Mouse (Mus musculus) forebrain, embryonic 10.5 days (tissue): ENCODE data around the gene Fam49a. TPM values are rescaled to one million over a fixed set of nuclear protein-coding genes. Genes with fewer than 3 reads are reported as not detected.

Experiments used
- DNase-seq: peaks from one replicate; pipeline ENCODE4 v3.0.0-alpha.2; 2017; ENCODE audit warnings: low spot score; ENCODE audit errors: extremely low spot score
- H3K27ac ChIP-seq: fragments of 300-500 bp; sonication (generic); 2 replicates; pipeline ENCODE4 v1.5.1; 2016; ENCODE audit warnings: mild to moderate bottlenecking
- H3K27me3 ChIP-seq: fragments of 300-500 bp; sonication (generic); 2 replicates; pipeline ENCODE4 v1.6.1; 2016; ENCODE audit warnings: mild to moderate bottlenecking; ENCODE audit not compliant: poor library complexity, severe bottlenecking
- H3K36me3 ChIP-seq: fragments of 300-500 bp; sonication (generic); replicated peaks from 2 replicates; pipeline ENCODE4 v1.6.1; 2016; ENCODE audit warnings: mild to moderate bottlenecking, moderate library complexity
- H3K4me1 ChIP-seq: fragments of 300-500 bp; sonication (generic); 2 replicates; pipeline ENCODE4 v1.6.1; 2016
- H3K4me3 ChIP-seq: fragments of 300-500 bp; sonication (generic); 2 replicates; pipeline ENCODE4 v1.5.1; 2016; ENCODE audit warnings: mild to moderate bottlenecking, moderate library complexity
- H3K9me3 ChIP-seq: fragments of 300-500 bp; sonication (generic); 2 replicates; pipeline ENCODE4 v1.6.1; 2016; ENCODE audit warnings: mild to moderate bottlenecking, moderate library complexity
- WGBS: fragments of 180-500 bp; shearing (Covaris S2); methylation state at CpG from one replicate; pipeline ENCODE4 v1.1.7; 2016; 5-methylcytosine and 5-hydroxymethylcytosine counted together
- polyA plus RNA-seq: library from polyadenylated mRNA; unstranded; fragments of >200 nt; fragmentation: Nextera tagmentation; extraction: Ambion mirVana; gene quantifications from 2 replicates; pipeline ENCODE4 v1.2.1, GENCODE M21; 2016

Fam49a gene
- polyA plus RNA-seq, 1 experiment from 2014 or later, result 5.3 TPM

GRCm38 (mm10) chr12:12301149-12301548, 39.2 kb downstream of the Fam49a start:
- 90% methylated on average over 2 of the region's 2 CpGs for WGBS
- H3K27ac ChIP-seq, result no peak overlapping the region

GRCm38 (mm10) chr12:12301815-12302214, 39.9 kb downstream of the Fam49a start:
- no peaks in the 10 kb centered on the region for H3K9me3 ChIP-seq
- no peaks in the 10 kb centered on the region for H3K36me3 ChIP-seq
- H3K27ac ChIP-seq, result no peak overlapping the region
- H3K4me3 ChIP-seq, result no peak overlapping the region
- peaks cover 6% of the 10 kb centered on the region; the same call in 1 of the 2 replicates for H3K4me1 ChIP-seq
- no peaks in the 10 kb centered on the region for H3K27me3 ChIP-seq
- WGBS, result 54% methylated on average over 4 of the region's 4 CpGs
- DNase-seq, result no peak

More at GRCm38 (mm10) chr12:12301149-12301548, 39.2 kb downstream of the Fam49a start:
- Histone ChIP-seq H3K4me3 (no peak overlapping the region), H3K27me3 (no peaks in the 10 kb centered on the region), H3K4me1 (peaks cover 6% of the 10 kb centered on the region; the same call in 1 of the 2 replicates), H3K36me3 (no peaks in the 10 kb centered on the region), H3K9me3 (no peaks in the 10 kb centered on the region)
- DNase-seq, result no peak

- DNase-seq, result no peak
Measured at GRCm38 (mm10) chr12:12306214-12306613, 44.3 kb downstream of the Fam49a start.

GRCm38 (mm10) chr12:12306814-12307213, 44.9 kb downstream of the Fam49a start:
- Histone ChIP-seq H3K27me3 (no peaks in the 10 kb centered on the region), H3K4me1 (peaks cover 4% of the 10 kb centered on the region; the same call in 1 of the 2 replicates), H3K4me3 (no peak overlapping the region), H3K36me3 (no peaks in the 10 kb centered on the region), H3K9me3 (no peaks in the 10 kb centered on the region), H3K27ac (no peak overlapping the region)
- no peak for DNase-seq
- WGBS, result 88% methylated on average over 6 of the region's 6 CpGs

More at GRCm38 (mm10) chr12:12306214-12306613, 44.3 kb downstream of the Fam49a start:
- Histone ChIP-seq H3K27ac (no peak overlapping the region), H3K9me3 (no peaks in the 10 kb centered on the region), H3K4me3 (no peak overlapping the region), H3K36me3 (no peaks in the 10 kb centered on the region), H3K27me3 (no peaks in the 10 kb centered on the region), H3K4me1 (peaks cover 6% of the 10 kb centered on the region; the same call in 1 of the 2 replicates)
- 92% methylated on average over 3 of the region's 3 CpGs for WGBS

- 94% methylated on average over 8 of the region's 8 CpGs for WGBS
- Histone ChIP-seq H3K4me1 (0 out of 2 replicates have a peak, but pooled peaks cover 4% of the 10 kb centered on the region), H3K27me3 (no peaks in the 10 kb centered on the region), H3K9me3 (no peaks in the 10 kb centered on the region), H3K27ac (no peak overlapping the region), H3K4me3 (no peak overlapping the region), H3K36me3 (no peaks in the 10 kb centered on the region)
- DNase-seq, result no peak
Measured at GRCm38 (mm10) chr12:12307245-12307644, 45.3 kb downstream of the Fam49a start.

- Histone ChIP-seq H3K4me3 (no peak overlapping the region), H3K27ac (no peak overlapping the region), H3K9me3 (no peaks in the 10 kb centered on the region; the same call in 1 of the 2 replicates), H3K36me3 (no peaks in the 10 kb centered on the region), H3K27me3 (no peaks in the 10 kb centered on the region), H3K4me1 (peaks cover 30% of the 10 kb centered on the region)
- no peak for DNase-seq
Measured at GRCm38 (mm10) chr12:12313437-12313836, 51.5 kb downstream of the Fam49a start.

GRCm38 (mm10) chr12:12313919-12314318, 52.0 kb downstream of the Fam49a start:
- peaks cover 30% of the 10 kb centered on the region for H3K4me1 ChIP-seq
- 85% methylated on average over 4 of the region's 4 CpGs for WGBS
- H3K9me3 ChIP-seq, result no peaks in the 10 kb centered on the region; the same call in 1 of the 2 replicates
- DNase-seq, result no peak
- H3K27me3 ChIP-seq, result no peaks in the 10 kb centered on the region
- H3K4me3 ChIP-seq, result no peak overlapping the region
- no peaks in the 10 kb centered on the region for H3K36me3 ChIP-seq
- H3K27ac ChIP-seq, result no peak overlapping the region

- Histone ChIP-seq H3K4me1 (peaks cover 30% of the 10 kb centered on the region), H3K36me3 (no peaks in the 10 kb centered on the region), H3K27ac (0 out of 2 replicates have a peak overlapping the region, but pooled peaks have one; percentile 62), H3K4me3 (no peak overlapping the region), H3K9me3 (no peaks in the 10 kb centered on the region; the same call in 1 of the 2 replicates), H3K27me3 (no peaks in the 10 kb centered on the region)
- 63% methylated on average over 8 of the region's 8 CpGs for WGBS
- DNase-seq, result no peak
Measured at GRCm38 (mm10) chr12:12314326-12314725, 52.4 kb downstream of the Fam49a start.

GRCm38 (mm10) chr12:12315011-12315410, 53.1 kb downstream of the Fam49a start:
- WGBS, result 26% methylated on average over 5 of the region's 5 CpGs

GRCm38 (mm10) chr12:12316956-12317355, 55.0 kb downstream of the Fam49a start:
- 0 out of 2 replicates have a peak overlapping the region, but pooled peaks have one; percentile 31 for H3K27ac ChIP-seq
- no peak for DNase-seq
- H3K27me3 ChIP-seq, result no peaks in the 10 kb centered on the region
- H3K9me3 ChIP-seq, result no peaks in the 10 kb centered on the region; the same call in 1 of the 2 replicates
- WGBS, result 60% methylated on average over 6 of the region's 6 CpGs
- H3K4me3 ChIP-seq, result no peak overlapping the region
- H3K4me1 ChIP-seq, result peaks cover 28% of the 10 kb centered on the region
- no peaks in the 10 kb centered on the region for H3K36me3 ChIP-seq

More at GRCm38 (mm10) chr12:12315011-12315410, 53.1 kb downstream of the Fam49a start:
- Histone ChIP-seq H3K27ac (peak overlapping the region; percentile 66), H3K9me3 (no peaks in the 10 kb centered on the region; the same call in 1 of the 2 replicates), H3K4me1 (peaks cover 30% of the 10 kb centered on the region), H3K36me3 (no peaks in the 10 kb centered on the region), H3K4me3 (no peak overlapping the region), H3K27me3 (no peaks in the 10 kb centered on the region)
- peak; percentile 26 for DNase-seq

GRCm38 (mm10) chr12:12317606-12318005, 55.7 kb downstream of the Fam49a start:
- Histone ChIP-seq H3K4me1 (peaks cover 27% of the 10 kb centered on the region), H3K4me3 (no peak overlapping the region), H3K27me3 (no peaks in the 10 kb centered on the region), H3K36me3 (no peaks in the 10 kb centered on the region), H3K27ac (0 out of 2 replicates have a peak overlapping the region, but pooled peaks have one; percentile 25), H3K9me3 (no peaks in the 10 kb centered on the region; the same call in 1 of the 2 replicates)
- DNase-seq, result no peak
- WGBS, result 67% methylated on average over 7 of the region's 7 CpGs

- H3K27ac ChIP-seq, result no peak overlapping the region
- DNase-seq, result no peak
- H3K9me3 ChIP-seq, result no peaks in the 10 kb centered on the region; the same call in 1 of the 2 replicates
- no peak overlapping the region for H3K4me3 ChIP-seq
- H3K4me1 ChIP-seq, result peaks cover 27% of the 10 kb centered on the region
- H3K27me3 ChIP-seq, result no peaks in the 10 kb centered on the region
- no peaks in the 10 kb centered on the region for H3K36me3 ChIP-seq
- WGBS, result 6% methylated on average over 6 of the region's 6 CpGs
Measured at GRCm38 (mm10) chr12:12318140-12318734, 56.3 kb downstream of the Fam49a start.

GRCm38 (mm10) chr12:12320693-12321092, 58.8 kb downstream of the Fam49a start:
- WGBS, result 93% methylated on average over 2 of the region's 2 CpGs
- Histone ChIP-seq H3K36me3 (no peaks in the 10 kb centered on the region), H3K4me3 (no peak overlapping the region), H3K27ac (no peak overlapping the region), H3K4me1 (peaks cover 13% of the 10 kb centered on the region), H3K27me3 (no peaks in the 10 kb centered on the region), H3K9me3 (no peaks in the 10 kb centered on the region)
- no peak for DNase-seq
